Mouse (Mus musculus): ENCODE data around the gene Psmb2.

The Psmb2 gene

DNA sequence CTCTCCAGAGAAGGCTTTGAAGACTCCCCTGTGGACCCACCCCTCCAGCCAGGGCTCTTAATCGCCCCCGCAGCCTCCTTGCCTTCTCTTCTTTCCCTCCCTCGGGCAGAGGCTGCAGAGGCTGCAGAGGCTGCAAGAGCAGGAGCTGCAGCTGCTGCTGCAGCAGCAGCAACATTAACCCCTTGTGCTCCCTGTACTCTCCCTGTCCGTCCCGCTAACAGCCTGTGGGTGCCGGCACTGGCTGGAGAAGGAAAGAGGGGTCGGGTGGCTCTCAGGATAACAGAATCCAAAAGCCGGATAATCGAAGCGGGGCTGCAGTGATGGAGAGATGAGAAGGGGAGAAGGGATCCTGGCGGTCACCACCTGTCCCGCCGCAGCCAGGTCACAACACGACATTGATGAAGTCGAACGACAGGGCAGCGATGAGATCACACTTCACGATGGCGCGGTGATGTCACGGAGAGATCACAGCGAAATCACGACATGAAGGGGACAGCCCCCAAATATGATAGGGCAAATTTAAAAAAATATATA, 75.2 kb downstream of the Psmb2 start:
- peak; percentile 45 for DNase-seq (ENCODE audit: low spot score)

DNA sequence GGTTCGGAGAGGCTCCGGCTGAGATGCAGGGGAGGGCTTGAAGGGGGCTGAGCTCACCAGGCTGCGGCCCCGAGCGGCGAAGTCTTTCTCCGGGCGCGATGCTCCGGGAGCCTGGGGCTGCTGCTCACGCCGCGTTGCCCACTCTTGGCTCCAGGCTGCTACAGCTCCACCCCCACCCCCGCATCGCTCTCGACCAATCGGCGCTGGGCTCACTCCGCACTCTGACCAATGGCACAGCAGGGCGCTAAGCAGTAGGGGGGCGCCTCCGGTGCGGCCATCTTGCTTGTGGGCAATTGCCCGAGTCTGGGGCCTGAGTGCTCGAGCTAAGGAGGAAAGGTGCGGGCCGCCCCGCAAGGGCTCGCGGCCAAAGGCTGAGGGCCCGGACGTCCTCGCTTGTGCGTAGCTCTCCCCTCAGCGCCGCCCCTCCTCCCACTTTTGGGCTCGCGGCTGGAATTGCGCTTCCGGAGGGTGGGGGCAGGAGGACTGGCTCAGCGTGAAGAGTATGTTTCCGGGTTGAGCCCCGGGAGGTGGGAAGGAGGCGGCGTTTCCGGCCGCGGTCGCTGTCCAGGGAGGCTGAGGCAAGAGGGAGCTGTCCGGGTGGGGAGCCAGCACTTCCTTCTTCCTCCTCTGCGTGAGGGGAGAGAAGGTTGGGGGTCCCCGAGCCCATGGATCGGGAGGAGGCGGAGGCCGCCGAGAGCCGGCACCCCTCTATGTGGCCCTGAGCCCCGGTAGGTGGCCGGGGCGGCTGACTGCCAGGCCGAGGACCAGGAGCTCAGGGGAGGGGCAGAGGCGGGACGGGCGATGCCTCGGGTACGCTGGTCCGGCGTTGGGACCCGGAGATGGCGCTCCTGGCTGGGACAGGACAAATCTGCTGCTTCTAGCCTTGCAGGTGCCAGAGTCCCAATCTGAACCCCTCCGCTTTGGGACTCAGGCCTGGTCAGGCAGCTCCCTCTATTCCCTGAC, 76.1 kb downstream of the Psmb2 start, which contains the start of the genes Ncdn and AU040320:
Gene Ncdn, minus strand, starts transcription at position 171 of the 963 bp plus-strand sequence.
Gene AU040320, plus strand, starts transcription at position 277 of the 963 bp plus-strand sequence.
- peak; percentile 98 for DNase-seq (ENCODE audit: low spot score)

DNA sequence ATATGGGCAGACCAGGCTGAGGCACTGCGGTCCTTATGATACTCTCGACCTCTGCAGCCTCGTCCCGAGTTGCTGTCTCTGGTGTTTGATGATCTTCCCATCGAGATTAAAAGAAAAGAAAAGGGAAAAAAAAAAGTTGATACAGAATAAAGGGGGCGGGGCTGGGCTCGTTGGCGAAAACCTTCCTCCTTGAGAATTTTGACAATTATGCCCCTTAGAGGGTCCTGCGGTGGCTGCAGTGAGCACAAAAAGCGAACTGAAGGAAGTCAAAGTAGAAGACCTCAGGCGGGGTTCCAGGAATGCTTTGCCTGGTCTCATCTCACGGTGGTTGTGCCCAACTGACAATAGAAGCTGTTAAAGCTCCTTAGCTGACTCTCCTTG, 76.8 kb downstream of the Psmb2 start:
- no peak for DNase-seq (ENCODE audit: low spot score)

DNA sequence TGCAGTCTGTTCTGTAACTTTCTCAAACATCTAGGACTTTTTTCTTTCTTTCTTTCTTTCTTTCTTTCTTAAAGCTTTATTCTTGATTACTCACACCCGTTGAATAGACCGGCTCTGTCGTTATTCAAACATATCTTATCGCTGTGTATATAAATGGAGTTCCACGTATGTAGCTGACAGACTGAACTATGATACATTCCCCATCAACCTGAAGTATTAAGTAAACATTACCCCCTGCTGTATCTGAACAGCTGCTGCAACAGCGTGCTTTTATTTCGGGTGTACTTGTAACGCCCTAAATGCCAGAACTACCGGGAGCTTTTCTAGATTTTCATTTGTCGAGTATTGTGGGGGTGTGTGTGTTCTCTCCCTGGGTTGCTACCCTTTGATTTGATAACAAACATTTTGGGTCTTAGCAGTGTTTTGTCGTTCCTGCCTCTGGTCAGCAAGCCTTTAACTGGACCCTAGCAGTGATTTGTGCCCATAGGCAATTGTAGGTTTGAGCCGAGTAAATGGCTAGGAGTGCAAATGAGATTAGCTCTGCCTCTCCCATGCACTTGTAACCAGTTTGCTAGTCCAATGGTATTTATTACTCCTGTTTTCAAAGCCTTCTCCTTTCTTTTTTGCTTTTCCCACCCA, 77.4 kb downstream of the Psmb2 start:
- DNase-seq (ENCODE audit: low spot score), result no peak

DNA sequence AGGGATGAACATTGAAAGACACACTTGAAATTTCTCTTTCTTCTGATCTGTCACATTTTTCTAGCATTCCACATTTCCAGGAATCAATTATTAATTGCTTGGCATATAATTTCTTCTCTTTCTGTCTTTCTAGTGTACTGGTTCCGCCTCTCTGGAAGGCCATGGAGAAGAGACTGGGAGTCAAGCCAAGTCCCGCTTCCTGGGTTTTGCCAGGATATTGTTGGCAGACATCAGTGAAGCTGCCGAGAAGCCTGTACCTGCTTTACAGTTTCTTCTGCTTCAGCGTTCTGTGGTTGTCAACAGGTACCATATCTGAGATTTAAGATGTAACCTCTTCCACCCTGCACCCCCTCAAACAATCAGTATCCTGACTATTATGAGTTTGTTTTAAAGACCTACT, 79.3 kb downstream of the Psmb2 start:
- peak; percentile 68 for DNase-seq (ENCODE audit: low spot score)

DNA sequence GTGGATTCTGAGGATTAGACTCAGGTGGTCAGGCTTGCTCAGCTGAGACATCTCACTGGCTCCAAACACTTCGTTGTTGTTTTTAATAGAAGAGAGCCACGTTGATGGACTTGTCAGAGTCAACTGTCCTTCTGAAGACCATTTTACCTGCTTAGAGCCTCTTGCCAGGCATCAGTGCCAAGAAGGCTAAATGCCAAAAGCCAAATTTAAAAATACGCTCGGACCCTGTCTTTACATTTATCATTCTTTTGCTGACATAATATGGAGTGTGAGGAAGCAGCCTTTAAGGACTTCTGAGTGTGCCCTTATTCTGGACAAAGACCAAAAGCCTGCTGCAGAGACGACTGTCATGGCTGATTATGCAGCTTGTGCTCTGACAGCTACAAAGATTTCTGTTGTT, 80.9 kb downstream of the Psmb2 start:
- no peak for DNase-seq (ENCODE audit: low spot score)
